ENCODE assay signal across 17 mouse cellular contexts in genomic region chr1:71367770-71368169, GRCm38 (mm10). TPM values are rescaled to one million over a fixed set of nuclear protein-coding genes. Genes with fewer than 3 reads are reported as not detected.
"Had no signal": no experiment of that assay in that cellular context is flagged by ENCODE, and none has a peak within 500 bp of the region (broad histone marks: within the 10 kb centered on the region; RNA-seq: fewer than 3 reads in every experiment).

No protein-coding gene starts in this region.

- ATAC-seq: liver, postnatal 0 days; lung, postnatal 0 days; midbrain, embryonic 13.5 days; midbrain, embryonic 16.5 days had no signal

- DNase-seq: liver, postnatal 0 days; lung, adult 2 months; lung, postnatal 14 days; lung, postnatal 36 days; retina, postnatal 1 day; right cerebral cortex, adult 18-20 months; thymus, adult 2 months; thymus, postnatal 25 days; thymus, postnatal 4 days had no signal

RNA-seq across cellular contexts. Expression of gene Abca12, which starts 46.9 kb away (rescaled TPM):
- polyA plus RNA-seq: liver, embryonic 15.5 days; liver, postnatal 0 days; lung, postnatal 0 days; macrophage; midbrain, embryonic 10.5 days; midbrain, embryonic 13.5 days; spleen, adult 2 months; urinary bladder, adult 2 months had no signal
